In the genomic region with DNA sequence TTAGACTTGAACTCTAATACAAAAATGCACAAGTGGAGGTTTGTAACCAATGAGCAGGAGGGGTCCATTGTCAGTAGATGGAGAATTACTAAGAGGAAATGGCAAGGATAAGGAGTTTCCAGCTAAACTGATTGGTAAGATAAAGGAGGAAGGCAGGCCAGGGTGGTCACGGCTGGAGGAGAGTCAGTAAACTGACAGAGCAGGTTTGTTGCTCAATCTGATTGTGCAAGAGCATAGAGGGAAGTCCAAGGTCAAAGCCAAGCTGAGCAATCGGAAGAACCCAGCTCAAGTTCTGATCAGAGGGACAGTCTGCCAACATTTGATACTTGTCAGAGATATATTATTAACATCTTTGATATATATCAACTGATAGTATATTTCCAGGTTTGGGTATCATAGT, we compare ENCODE assay signal across 16 mouse cellular contexts. TPM values are rescaled to one million over a fixed set of nuclear protein-coding genes. Genes with fewer than 3 reads are reported as not detected.
DNase-seq lines count a peak whose midpoint lies in the region; ATAC-seq lines count a peak whose summit lies in the region.
"Had no signal": no experiment of that assay in that cellular context is flagged by ENCODE, and none has a peak within 500 bp of the region (broad histone marks: within the 10 kb centered on the region; RNA-seq: fewer than 3 reads in every experiment).

No protein-coding gene starts in this region.

- H3K27ac ChIP-seq in intestine, embryonic 16.5 days (ENCODE audit: low read length), result no peak overlapping the region
- H3K27ac ChIP-seq: embryonic facial prominence, embryonic 12.5 days; macrophage had no signal

- H3K36me3 ChIP-seq in intestine, embryonic 16.5 days (ENCODE audit: control insufficient read depth, insufficient read depth, low read length), result no peaks in the 10 kb centered on the region
- H3K36me3 ChIP-seq: embryonic facial prominence, embryonic 12.5 days had no signal

- no peaks in the 10 kb centered on the region for H3K4me1 ChIP-seq in intestine, embryonic 16.5 days (ENCODE audit: control insufficient read depth, insufficient read depth, low read length)
- H3K4me1 ChIP-seq: embryonic facial prominence, embryonic 12.5 days had no signal

- no peaks in the 10 kb centered on the region for H3K27me3 ChIP-seq in intestine, embryonic 16.5 days (replicated peaks; ENCODE audit: control insufficient read depth, insufficient read depth, low read length)
- H3K27me3 ChIP-seq: embryonic facial prominence, embryonic 12.5 days had no signal

- peak; percentile 89 for ATAC-seq in intestine, embryonic 16.5 days

- 45% methylated on average over 2 of the region's 2 CpGs for WGBS in intestine, embryonic 16.5 days

- intact Hi-C loops in heart, postnatal 14 days (cut with DNase I), result no loop called here

- no peaks in the 10 kb centered on the region for H3K9me3 ChIP-seq in intestine, embryonic 16.5 days (ENCODE audit: control insufficient read depth, low read length)
- H3K9me3 ChIP-seq: embryonic facial prominence, embryonic 12.5 days had no signal

- no peak overlapping the region for H3K9ac ChIP-seq in intestine, embryonic 16.5 days (ENCODE audit: low read depth, low read length)
- H3K9ac ChIP-seq: embryonic facial prominence, embryonic 12.5 days had no signal

- H3K4me3 ChIP-seq in intestine, embryonic 16.5 days (ENCODE audit: low read length), result no peak overlapping the region
- H3K4me3 ChIP-seq: embryonic facial prominence, embryonic 12.5 days had no signal

- peak; percentile 47 to 54 for DNase-seq in heart, adult 18-20 months
- no peak for DNase-seq in heart, postnatal 14 days
- DNase-seq in NIH3T3 (ENCODE audit: low read depth), result peak; percentile 66
- peak; percentile 75 for DNase-seq in lung, postnatal 25 days (ENCODE audit: low spot score)
- DNase-seq in spleen, postnatal 14 days (ENCODE audit: low spot score in 2 of 2), result no peak
- no peak for DNase-seq in left cerebral cortex, adult 9 months (ENCODE audit: low spot score in 2 of 2)
- no peak for DNase-seq in right cerebral cortex, postnatal 10 days (ENCODE audit: low spot score in 2 of 2)
- DNase-seq: kidney, adult 11 months; thymus, postnatal 4 days had no signal

- no peak overlapping the region for H3K4me2 ChIP-seq in intestine, embryonic 16.5 days (ENCODE audit: low read depth, low read length)
- H3K4me2 ChIP-seq: embryonic facial prominence, embryonic 12.5 days had no signal

RNA-seq across cellular contexts. Expression of gene Crygb, which starts 8.3 kb away (rescaled TPM):
- not detected for total RNA-seq in heart, adult 18-20 months (2021)
- total RNA-seq in heart, postnatal 14 days (2021), result not detected
- not detected in 2 replicates for polyA plus RNA-seq in intestine, embryonic 16.5 days (2015; fragmentation: Nextera tagmentation; extraction: Ambion mirVana)
- total RNA-seq: left cerebral cortex, adult 18-20 months had no signal
- polyA plus RNA-seq: macrophage; neural tube, embryonic 11.5 days; spleen, adult 2 months had no signal

RNA-seq across cellular contexts. Expression of gene Cryga, which starts 12.8 kb away (rescaled TPM):
- total RNA-seq in heart, adult 18-20 months (2021), result not detected
- total RNA-seq in heart, postnatal 14 days (2021), result not detected
- polyA plus RNA-seq in intestine, embryonic 16.5 days (2015; fragmentation: Nextera tagmentation; extraction: Ambion mirVana), result not detected in 2 replicates
- total RNA-seq: left cerebral cortex, adult 18-20 months had no signal
- polyA plus RNA-seq: heart, embryonic 16.5 days; macrophage; neural tube, embryonic 11.5 days; spleen, adult 2 months had no signal

RNA-seq across cellular contexts. Expression of gene Crygc, which starts 16.9 kb away (rescaled TPM):
- not detected for total RNA-seq in heart, adult 18-20 months (2021)
- total RNA-seq in heart, postnatal 14 days (2021), result not detected
- polyA plus RNA-seq in intestine, embryonic 16.5 days (2015; fragmentation: Nextera tagmentation; extraction: Ambion mirVana), result not detected in 2 replicates
- total RNA-seq: left cerebral cortex, adult 18-20 months had no signal
- polyA plus RNA-seq: heart, embryonic 16.5 days; macrophage; neural tube, embryonic 11.5 days; spleen, adult 2 months had no signal

RNA-seq across cellular contexts. Expression of gene Crygd, which starts 27.1 kb away (rescaled TPM):
- not detected for total RNA-seq in heart, adult 18-20 months (2021)
- total RNA-seq in heart, postnatal 14 days (2021), result not detected
- polyA plus RNA-seq in intestine, embryonic 16.5 days (2015; fragmentation: Nextera tagmentation; extraction: Ambion mirVana), result not detected in 2 replicates
- total RNA-seq: left cerebral cortex, adult 18-20 months had no signal
- polyA plus RNA-seq: heart, embryonic 16.5 days; macrophage; neural tube, embryonic 11.5 days; spleen, adult 2 months had no signal

RNA-seq across cellular contexts. Expression of gene Gm28845, which starts 29.0 kb away (rescaled TPM):
- total RNA-seq in heart, adult 18-20 months (2021), result not detected
- not detected for total RNA-seq in heart, postnatal 14 days (2021)
- not detected in 2 replicates for polyA plus RNA-seq in intestine, embryonic 16.5 days (2015; fragmentation: Nextera tagmentation; extraction: Ambion mirVana)
- polyA plus RNA-seq: embryonic facial prominence, embryonic 12.5 days; heart, embryonic 16.5 days; macrophage; neural tube, embryonic 11.5 days; spleen, adult 2 months had no signal

Comparison
In these comparisons a context has a peak if more than half of its experiments do, and no peak if none do; other contexts are left out.
1. DNase-seq: peak in heart, adult 18-20 months (2 of 2), NIH3T3 (single experiment) and lung, postnatal 25 days (single experiment); none in heart, postnatal 14 days (0 of 2), spleen, postnatal 14 days (0 of 2), left cerebral cortex, adult 9 months (0 of 2) and right cerebral cortex, postnatal 10 days (0 of 2).